Mouse (Mus musculus) E14TG2a.4 (cell line): Measurements from ENCODE around the gene Csrnp2.
"Not testable (repeated sequence)": the region's sequence is repeated elsewhere in the genome, so short reads cannot be mapped to it uniquely, and the experiment has no call there.

ENCODE experiments used
- H3K27me3 ChIP-seq: 2 replicates; pipeline ENCODE4 v1.6.1; 2014; ENCODE audit warnings: low read length, control low read depth; ENCODE audit not compliant: insufficient read depth
- H3K36me3 ChIP-seq: 2 replicates; pipeline ENCODE4 v1.6.1; 2014; ENCODE audit warnings: low read length, control low read depth; ENCODE audit not compliant: insufficient read depth
- H3K4me1 ChIP-seq: replicated peaks from 2 replicates; pipeline ENCODE4 v1.6.1; 2014; ENCODE audit warnings: low read depth, low read length, control low read depth
- H3K4me3 ChIP-seq: replicated peaks from 2 replicates; pipeline ENCODE4 v1.5.1; 2014; ENCODE audit warnings: mild to moderate bottlenecking, low read length
- H3K9me3 ChIP-seq: 2 replicates; pipeline ENCODE4 v1.6.1; 2014; ENCODE audit warnings: low read length, control low read depth
- CTCF ChIP-seq: conservative IDR thresholded peaks from 2 replicates; pipeline ENCODE4 v1.5.1; 2014; ENCODE audit warnings: low read length
- NANOG ChIP-seq: IDR thresholded peaks from 2 replicates; pipeline ENCODE4 v1.6.1; 2014; ENCODE audit warnings: borderline replicate concordance, low read length, mixed read lengths
- POU5F1 ChIP-seq: IDR thresholded peaks from 2 replicates; pipeline ENCODE4 v1.6.1; 2014; ENCODE audit warnings: low read length, borderline replicate concordance

Csrnp2 gene

GRCm38 (mm10) chr15:100495102-100495501 is at the start of gene Csrnp2:
Csrnp2 (minus strand) TSS chr15:100495488.
- Histone ChIP-seq H3K4me1 (peaks cover 30% of the 10 kb centered on the region), H3K4me3 (peak within 1 kb of the TSS; percentile 85), H3K36me3 (no peaks in the 10 kb centered on the region), H3K9me3 (peaks cover 15% of the 10 kb centered on the region), H3K27me3 (peaks cover 27% of the 10 kb centered on the region)
- TF ChIP-seq CTCF (no peak), NANOG (no peak), POU5F1 (no peak)

GRCm38 (mm10) chr15:100543651-100544030 is 48.4 kb upstream of the Csrnp2 start:
- peaks cover 79% of the 10 kb centered on the region for H3K9me3 ChIP-seq
- H3K4me1 ChIP-seq, H3K27me3 ChIP-seq: not testable (repeated sequence)

GRCm38 (mm10) chr15:100542876-100543650 is 47.8 kb upstream of the Csrnp2 start:
- H3K9me3 ChIP-seq = peaks cover 73% of the 10 kb centered on the region
- not testable (repeated sequence) for H3K4me1 ChIP-seq, H3K27me3 ChIP-seq, H3K4me3 ChIP-seq
- H3K36me3 ChIP-seq = peaks cover 25% of the 10 kb centered on the region

More at GRCm38 (mm10) chr15:100543651-100544030, 48.4 kb upstream of the Csrnp2 start:
- H3K4me3 ChIP-seq = not testable (repeated sequence)
- H3K36me3 ChIP-seq = peaks cover 31% of the 10 kb centered on the region

- Histone ChIP-seq H3K9me3 (peaks cover 63% of the 10 kb centered on the region), H3K4me3 (no peak overlapping the region), H3K27me3 (no peaks in the 10 kb centered on the region), H3K36me3 (peaks cover 18% of the 10 kb centered on the region), H3K4me1 (peaks cover 4% of the 10 kb centered on the region)
- TF ChIP-seq POU5F1 = no peak
- TF ChIP-seq CTCF = no peak
- no peak for TF ChIP-seq NANOG
Observed at GRCm38 (mm10) chr15:100541426-100541825, 46.1 kb upstream of the Csrnp2 start.

- H3K4me1 ChIP-seq, H3K27me3 ChIP-seq, H3K4me3 ChIP-seq: not testable (repeated sequence)
- peaks cover 21% of the 10 kb centered on the region for H3K36me3 ChIP-seq
- peaks cover 58% of the 10 kb centered on the region for H3K9me3 ChIP-seq
Observed at GRCm38 (mm10) chr15:100541001-100541400, 45.7 kb upstream of the Csrnp2 start.

GRCm38 (mm10) chr15:100539411-100539810 is 44.1 kb upstream of the Csrnp2 start:
- H3K4me1 ChIP-seq = peaks cover 4% of the 10 kb centered on the region
- no peaks in the 10 kb centered on the region for H3K27me3 ChIP-seq
- H3K4me3 ChIP-seq = no peak overlapping the region
- peaks cover 26% of the 10 kb centered on the region for H3K36me3 ChIP-seq
- H3K9me3 ChIP-seq = peaks cover 50% of the 10 kb centered on the region
- TF ChIP-seq POU5F1 (no peak), NANOG (no peak), CTCF (no peak)

- Histone ChIP-seq H3K4me1 (peaks cover 11% of the 10 kb centered on the region), H3K27me3 (no peaks in the 10 kb centered on the region), H3K9me3 (peaks cover 35% of the 10 kb centered on the region), H3K4me3 (no peak overlapping the region), H3K36me3 (peaks cover 34% of the 10 kb centered on the region)
- TF ChIP-seq POU5F1 = no peak
- TF ChIP-seq CTCF = peak; percentile 25; the same call in 1 of the 2 replicates
Observed at GRCm38 (mm10) chr15:100537913-100538312, 42.6 kb upstream of the Csrnp2 start.

GRCm38 (mm10) chr15:100527900-100528299 is 32.6 kb upstream of the Csrnp2 start:
- Histone ChIP-seq H3K4me1 (no peaks in the 10 kb centered on the region; the same call in 1 of the 2 replicates), H3K36me3 (peaks cover 11% of the 10 kb centered on the region), H3K4me3 (no peak overlapping the region), H3K9me3 (no peaks in the 10 kb centered on the region), H3K27me3 (no peaks in the 10 kb centered on the region)
- no peak for TF ChIP-seq CTCF
- TF ChIP-seq POU5F1 = no peak
- TF ChIP-seq NANOG = no peak

GRCm38 (mm10) chr15:100525405-100525804 is 30.1 kb upstream of the Csrnp2 start:
- Histone ChIP-seq H3K4me3 (no peak overlapping the region), H3K36me3 (peaks cover 14% of the 10 kb centered on the region), H3K27me3 (no peaks in the 10 kb centered on the region), H3K4me1 (no peaks in the 10 kb centered on the region; the same call in 1 of the 2 replicates), H3K9me3 (no peaks in the 10 kb centered on the region)
- no peak for TF ChIP-seq POU5F1
- TF ChIP-seq NANOG = no peak
- no peak for TF ChIP-seq CTCF
